Mouse (Mus musculus): Measurements from ENCODE around the gene Ms4a10.

Gene Ms4a10

DNA sequence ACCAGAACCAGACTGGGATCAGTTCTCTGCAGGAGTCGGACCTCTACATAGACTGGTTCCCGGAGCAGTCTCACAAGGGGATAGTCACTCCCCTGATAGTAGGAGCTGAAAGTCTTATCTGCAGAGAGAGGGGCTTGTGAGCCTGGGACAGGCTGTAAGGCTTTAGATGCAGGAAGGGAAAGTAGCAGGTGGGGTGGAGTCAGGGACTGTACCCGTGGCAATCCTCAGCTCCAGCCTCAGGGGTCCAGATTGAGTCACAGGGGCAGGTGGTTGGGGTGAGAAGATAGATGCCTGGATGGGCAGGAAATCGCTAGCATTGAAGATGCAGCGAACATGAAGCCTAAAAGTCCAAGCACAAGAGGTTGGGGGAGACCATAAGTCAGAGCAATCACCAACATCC, 58.0 kb downstream of the Ms4a10 start:
- DNase-seq = no peak

DNA sequence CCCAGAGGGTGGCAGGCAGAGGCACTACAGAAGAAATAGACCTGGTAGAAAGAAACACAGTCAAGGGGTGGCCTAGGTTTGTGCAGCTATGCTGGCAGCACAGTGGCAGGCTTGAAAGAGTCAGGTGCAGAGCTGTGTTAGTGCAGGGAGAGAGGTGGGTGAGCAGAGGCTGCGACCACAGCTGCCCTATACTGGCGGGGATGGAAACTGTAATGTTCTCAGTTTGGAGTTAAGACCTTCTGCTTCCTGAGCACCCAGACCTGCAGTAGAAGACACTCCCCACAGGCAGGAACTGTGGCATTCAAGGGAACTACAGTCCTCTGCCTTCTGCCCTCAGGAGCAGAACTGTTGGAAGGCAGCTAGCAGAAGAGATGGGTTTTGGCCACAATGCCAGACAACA, 59.6 kb downstream of the Ms4a10 start:
- no peak for DNase-seq

DNA sequence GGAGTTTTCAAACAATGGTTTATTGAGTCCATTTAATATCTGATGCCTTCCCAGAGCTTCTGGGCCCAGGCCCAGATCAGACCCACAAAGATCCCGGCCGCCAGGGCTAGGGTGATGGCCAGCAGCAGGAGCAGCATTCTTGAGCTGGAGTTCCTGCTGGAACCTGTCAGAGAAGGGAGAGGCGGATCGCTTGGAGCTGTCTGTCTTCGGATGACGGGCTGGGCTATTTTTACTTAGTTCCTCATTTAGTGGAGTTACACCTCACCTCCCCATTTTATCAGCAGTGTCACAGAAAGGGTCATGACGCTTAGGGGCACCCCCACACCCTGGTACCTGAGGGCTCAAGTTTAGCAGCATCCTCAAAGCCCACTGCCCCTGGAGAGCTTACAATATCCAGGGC, 60.2 kb downstream of the Ms4a10 start:
- peak; percentile 21 for DNase-seq
